Mouse (Mus musculus) spleen, adult 2 months (tissue): ENCODE results near the gene Dhx33. TPM values are rescaled to one million over a fixed set of nuclear protein-coding genes. Genes with fewer than 3 reads are reported as not detected.
A peak's percentile ranks its signal among the peaks of the same experiment; 100 is the strongest.

ENCODE experiments used
- DNase-seq, 2 experiments: peaks; one replicate each; pipeline versions ENCODE4 v3.0.0 to v3.0.0-alpha.2; 2012 to 2021; ENCODE audit warnings: low spot score in 2 of 2, low read depth in 1 of 2
- H3K27ac ChIP-seq: fragments of 200-500 bp; 2 replicates; pipeline ENCODE4 v1.5.1; 2012; ENCODE audit warnings: low read length, inconsistent platforms; ENCODE audit not compliant: insufficient read depth
- H3K27me3 ChIP-seq: fragments of 200-500 bp; 2 replicates; pipeline ENCODE4 v1.6.1; 2012; ENCODE audit warnings: mild to moderate bottlenecking, moderate library complexity, low read length, inconsistent platforms; ENCODE audit not compliant: control insufficient read depth, insufficient read depth
- H3K36me3 ChIP-seq: fragments of 200-500 bp; 2 replicates; pipeline ENCODE4 v1.6.1; 2012; ENCODE audit warnings: mild to moderate bottlenecking, low read length, inconsistent platforms; ENCODE audit not compliant: control insufficient read depth, insufficient read depth
- H3K4me1 ChIP-seq: fragments of 200-500 bp; 2 replicates; pipeline ENCODE4 v1.6.1; 2011; ENCODE audit warnings: inconsistent platforms; ENCODE audit not compliant: control insufficient read depth, insufficient read depth, insufficient read length
- H3K4me3 ChIP-seq: fragments of 200-500 bp; 2 replicates; pipeline ENCODE4 v1.5.1; 2011; ENCODE audit warnings: mild to moderate bottlenecking, inconsistent platforms; ENCODE audit not compliant: insufficient read depth, insufficient read length; ENCODE audit errors: extremely low read depth
- CTCF ChIP-seq: fragments of 200-500 bp; IDR thresholded peaks from 2 replicates; pipeline ENCODE4 v1.5.1; 2011; ENCODE audit warnings: mild to moderate bottlenecking, inconsistent platforms; ENCODE audit not compliant: insufficient read depth, insufficient read length, insufficient replicate concordance; ENCODE audit errors: extremely low read depth
- POLR2A ChIP-seq: fragments of 200-500 bp; IDR thresholded peaks from 2 replicates; pipeline ENCODE4 v1.6.1; 2011; ENCODE audit warnings: low read depth, low read length, inconsistent platforms
- WGBS: fragments of 180-500 bp; shearing (Covaris S2); methylation state at CpG from one replicate; pipeline ENCODE4 v1.1.7; 2018; 5-methylcytosine and 5-hydroxymethylcytosine counted together
- polyA plus RNA-seq: library from polyadenylated mRNA; depleted of rRNA; stranded (reverse); fragments of >200 nt; gene quantifications from 2 replicates; pipeline ENCODE4 v1.2.3, GENCODE M21; 2012

Dhx33 gene
- polyA plus RNA-seq, 1 experiment = 24.6 TPM

DNA sequence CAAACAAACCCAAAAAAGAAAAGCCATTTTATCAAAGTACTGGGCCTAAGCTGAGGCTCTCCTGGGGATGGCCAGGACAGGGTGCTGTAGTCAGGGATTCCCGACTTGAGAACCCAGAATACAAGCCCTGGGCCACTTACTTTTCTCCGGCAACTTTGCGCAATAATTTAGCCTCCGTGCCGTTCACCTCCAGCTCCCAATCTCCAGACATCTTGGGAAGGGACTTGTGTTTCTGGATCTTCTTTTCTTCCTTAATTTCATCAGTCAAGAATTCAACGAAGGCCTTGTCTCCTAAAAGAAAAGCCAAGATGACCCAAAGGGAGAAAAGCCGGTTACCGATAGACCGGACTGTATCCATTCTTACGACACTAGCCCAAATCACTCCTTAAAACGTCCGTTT lies 22.2 kb downstream of the Dhx33 start:
- H3K4me3 ChIP-seq = peak overlapping the region; percentile 90
- no peak overlapping the region for H3K27ac ChIP-seq
- DNase-seq = no peak
- peaks cover 4% of the 10 kb centered on the region for H3K4me1 ChIP-seq
- WGBS = 5% methylated on average over 12 of the region's 12 CpGs
- TF ChIP-seq POLR2A (no peak), CTCF (no peak)
- no peaks in the 10 kb centered on the region for H3K27me3 ChIP-seq
- peaks cover 30% of the 10 kb centered on the region for H3K36me3 ChIP-seq

DNA sequence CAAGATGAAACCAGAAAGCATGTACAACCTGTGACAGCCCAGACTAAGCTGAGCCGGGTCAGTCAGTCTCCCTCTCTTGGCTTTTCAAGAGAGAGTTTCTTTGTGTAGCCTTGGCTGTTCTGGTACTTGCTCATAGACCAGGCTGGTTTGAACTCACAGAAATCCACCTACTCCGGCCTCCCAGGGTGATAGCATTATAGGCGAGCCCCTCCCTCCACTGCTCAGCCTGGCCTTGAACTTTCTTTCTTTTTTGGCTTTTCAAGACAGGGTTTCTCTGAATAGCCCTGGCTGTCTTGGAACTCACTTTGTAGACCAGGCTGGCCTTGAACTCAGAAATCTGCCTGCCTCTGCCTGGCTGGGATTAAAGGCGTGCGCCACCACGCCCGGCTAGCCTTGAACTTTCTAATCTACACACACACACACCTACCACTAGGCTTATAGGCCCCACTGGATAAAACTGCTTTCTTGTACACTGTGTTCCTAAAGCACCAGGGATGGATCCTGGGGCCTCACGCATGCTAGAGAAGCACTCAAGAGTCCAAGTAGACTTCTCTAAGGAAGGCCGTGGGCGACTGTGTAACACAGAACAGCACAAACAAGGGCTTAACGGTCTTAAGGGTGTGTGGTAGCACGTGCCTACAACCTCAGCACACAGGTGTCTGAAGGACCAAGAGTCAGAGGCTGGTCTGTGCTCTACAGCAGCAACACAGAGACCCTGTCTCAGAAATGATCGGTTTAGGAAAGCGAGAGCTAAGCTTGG lies 23.3 kb downstream of the Dhx33 start:
- no peak overlapping the region for H3K4me3 ChIP-seq
- H3K27me3 ChIP-seq = no peaks in the 10 kb centered on the region
- H3K27ac ChIP-seq = no peak overlapping the region
- TF ChIP-seq POLR2A = no peak
- no peak for TF ChIP-seq CTCF
- peaks cover 4% of the 10 kb centered on the region for H3K4me1 ChIP-seq
- DNase-seq = no peak
- 89% methylated on average over 14 of the region's 14 CpGs for WGBS
- H3K36me3 ChIP-seq = peaks cover 30% of the 10 kb centered on the region

DNA sequence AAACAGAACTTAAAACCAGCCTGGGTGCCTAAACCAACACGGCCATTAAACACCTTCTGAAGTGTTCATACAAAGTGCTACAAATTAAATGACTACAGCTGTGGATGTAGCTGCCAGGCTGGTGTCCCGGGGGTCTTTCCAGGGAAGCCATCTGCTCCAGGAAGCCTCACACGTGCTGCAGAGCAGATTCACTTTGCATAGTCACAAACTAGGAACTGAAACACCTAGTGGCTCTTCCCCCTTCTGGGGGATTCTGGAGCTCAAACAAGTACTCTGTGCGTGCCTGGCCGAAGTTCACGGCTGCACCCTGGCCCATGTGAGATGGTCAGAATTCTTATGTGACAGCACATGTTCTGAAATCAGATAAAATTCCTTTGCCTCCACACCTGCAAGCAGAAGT lies 24.0 kb downstream of the Dhx33 start:
- no peak overlapping the region for H3K27ac ChIP-seq
- no peak for TF ChIP-seq POLR2A
- TF ChIP-seq CTCF = no peak
- H3K4me3 ChIP-seq = no peak overlapping the region
- peaks cover 29% of the 10 kb centered on the region for H3K36me3 ChIP-seq
- no peak for DNase-seq
- peaks cover 4% of the 10 kb centered on the region for H3K4me1 ChIP-seq
- 61% methylated on average over 6 of the region's 6 CpGs for WGBS
- no peaks in the 10 kb centered on the region for H3K27me3 ChIP-seq

DNA sequence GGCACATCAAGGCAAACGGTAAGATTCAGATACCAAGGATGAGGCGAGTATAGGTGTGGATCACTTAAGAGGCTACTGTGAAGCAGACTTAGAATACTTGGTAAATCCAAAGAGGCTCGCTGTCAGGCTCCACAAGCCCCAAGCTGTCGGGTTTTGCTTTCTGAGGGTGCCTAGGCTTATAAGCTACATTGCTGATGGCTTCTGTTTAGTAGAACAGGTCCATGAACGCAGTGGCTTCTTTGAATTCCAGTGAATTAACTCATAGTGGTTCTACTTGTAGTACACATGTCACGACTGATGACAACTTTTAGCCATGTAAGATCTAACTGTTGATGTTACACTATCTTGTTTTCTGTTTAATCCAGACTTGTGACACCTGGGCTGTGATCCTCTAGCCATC lies 26.9 kb downstream of the Dhx33 start:
- no peak overlapping the region for H3K4me3 ChIP-seq
- no peak for DNase-seq
- H3K27ac ChIP-seq = no peak overlapping the region
- TF ChIP-seq CTCF = no peak
- TF ChIP-seq POLR2A = no peak
- peaks cover 4% of the 10 kb centered on the region for H3K4me1 ChIP-seq
- 95% methylated on average over 6 of the region's 6 CpGs for WGBS
- H3K27me3 ChIP-seq = no peaks in the 10 kb centered on the region
- peaks cover 33% of the 10 kb centered on the region for H3K36me3 ChIP-seq

DNA sequence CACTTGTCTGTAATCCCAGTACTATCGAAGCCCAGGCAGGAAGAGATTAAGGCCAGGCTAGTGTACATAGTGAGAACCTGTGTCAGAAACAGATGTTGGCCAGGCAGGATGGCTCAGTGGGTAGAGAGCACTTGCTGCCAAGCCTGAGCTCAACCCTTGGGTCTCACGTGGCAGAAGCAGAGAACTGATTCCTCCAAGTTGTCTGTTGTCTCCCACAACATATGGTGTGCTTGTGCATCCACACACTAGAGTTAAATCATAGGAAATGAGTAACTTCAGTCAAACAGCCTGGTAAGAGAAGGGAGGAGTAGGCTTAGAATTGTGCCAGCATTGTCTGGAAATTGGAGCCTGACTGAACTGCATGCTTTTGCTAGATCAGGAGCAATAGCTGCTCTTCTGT lies 29.0 kb downstream of the Dhx33 start:
- Histone ChIP-seq H3K27me3 (no peaks in the 10 kb centered on the region), H3K4me3 (no peak overlapping the region), H3K27ac (no peak overlapping the region), H3K36me3 (peaks cover 33% of the 10 kb centered on the region), H3K4me1 (no peaks in the 10 kb centered on the region; the same call in 1 of the 2 replicates)
- TF ChIP-seq CTCF (no peak), POLR2A (no peak)
- WGBS = 84% methylated on average over 2 of the region's 2 CpGs
- no peak for DNase-seq

DNA sequence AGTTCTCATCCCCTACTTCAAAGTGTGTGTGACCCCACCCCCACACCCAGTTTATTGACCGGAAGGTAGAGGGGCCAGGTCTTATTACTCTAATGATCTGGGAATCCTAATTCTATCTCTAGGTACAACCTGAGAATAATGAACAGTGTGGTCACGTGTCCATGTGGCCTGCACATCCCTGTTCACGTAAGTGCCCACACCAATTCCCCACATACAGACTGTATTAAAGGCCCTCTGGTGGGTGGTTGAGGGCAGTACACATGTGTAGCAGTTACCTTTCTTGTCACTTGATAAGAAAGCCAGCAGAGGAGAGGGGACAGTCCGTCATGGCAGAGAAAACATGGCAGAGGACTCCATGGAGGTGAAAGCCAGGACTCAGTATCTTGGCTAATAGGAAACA lies 30.3 kb downstream of the Dhx33 start:
- TF ChIP-seq CTCF (no peak), POLR2A (no peak)
- WGBS = 84% methylated on average over 4 of the region's 4 CpGs
- H3K4me3 ChIP-seq = no peak overlapping the region
- no peak overlapping the region for H3K27ac ChIP-seq
- no peaks in the 10 kb centered on the region for H3K27me3 ChIP-seq
- DNase-seq = no peak
- peaks cover 26% of the 10 kb centered on the region for H3K36me3 ChIP-seq
- H3K4me1 ChIP-seq = no peaks in the 10 kb centered on the region; the same call in 1 of the 2 replicates

DNA sequence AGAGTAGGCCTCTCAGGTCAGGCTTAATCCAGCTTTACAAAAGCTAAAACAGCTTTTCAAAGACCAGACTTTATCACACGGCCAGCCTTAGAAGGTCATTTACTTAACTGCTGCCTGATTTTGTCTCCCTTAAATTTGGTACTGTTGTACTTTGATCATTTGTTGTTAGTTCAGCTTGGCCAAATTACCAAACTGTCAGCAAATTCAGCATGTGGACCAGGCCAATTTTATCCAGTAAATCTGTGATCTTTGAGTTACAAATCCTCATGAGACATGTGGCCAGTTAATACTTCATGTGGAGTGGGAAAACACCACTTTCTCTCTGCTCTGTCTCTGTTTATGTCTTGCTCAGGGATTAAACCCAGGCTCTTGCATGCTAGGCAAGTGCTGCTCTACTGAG lies 31.7 kb downstream of the Dhx33 start:
- TF ChIP-seq CTCF (no peak), POLR2A (no peak)
- H3K36me3 ChIP-seq = peaks cover 17% of the 10 kb centered on the region
- no peak for DNase-seq
- no peak overlapping the region for H3K27ac ChIP-seq
- peaks cover 2% of the 10 kb centered on the region; the same call in 1 of the 2 replicates for H3K4me1 ChIP-seq
- H3K27me3 ChIP-seq = no peaks in the 10 kb centered on the region
- H3K4me3 ChIP-seq = no peak overlapping the region
- WGBS = 98% methylated on average over 1 of the region's 1 CpGs
